Mouse (Mus musculus) large intestine, adult 2 months (tissue): ENCODE measurements around the gene Nacc2. TPM values are rescaled to one million over a fixed set of nuclear protein-coding genes. Genes with fewer than 3 reads are reported as not detected.

ENCODE experiments used
- DNase-seq: peaks from one replicate; pipeline ENCODE4 v3.0.0-alpha.2; 2012; ENCODE audit warnings: low read depth, low spot score
- WGBS: fragments of 180-500 bp; shearing (Covaris S2); methylation state at CpG from one replicate; pipeline ENCODE4 v1.1.7; 2018; 5-methylcytosine and 5-hydroxymethylcytosine counted together
- polyA plus RNA-seq: library from polyadenylated mRNA; depleted of rRNA; stranded (reverse); fragments of >200 nt; gene quantifications from 2 replicates; pipeline ENCODE4 v1.2.3, GENCODE M21; 2012; rRNA removed

Gene Nacc2
- 14.1 and 32.1 TPM in 2 replicates for polyA plus RNA-seq

DNA sequence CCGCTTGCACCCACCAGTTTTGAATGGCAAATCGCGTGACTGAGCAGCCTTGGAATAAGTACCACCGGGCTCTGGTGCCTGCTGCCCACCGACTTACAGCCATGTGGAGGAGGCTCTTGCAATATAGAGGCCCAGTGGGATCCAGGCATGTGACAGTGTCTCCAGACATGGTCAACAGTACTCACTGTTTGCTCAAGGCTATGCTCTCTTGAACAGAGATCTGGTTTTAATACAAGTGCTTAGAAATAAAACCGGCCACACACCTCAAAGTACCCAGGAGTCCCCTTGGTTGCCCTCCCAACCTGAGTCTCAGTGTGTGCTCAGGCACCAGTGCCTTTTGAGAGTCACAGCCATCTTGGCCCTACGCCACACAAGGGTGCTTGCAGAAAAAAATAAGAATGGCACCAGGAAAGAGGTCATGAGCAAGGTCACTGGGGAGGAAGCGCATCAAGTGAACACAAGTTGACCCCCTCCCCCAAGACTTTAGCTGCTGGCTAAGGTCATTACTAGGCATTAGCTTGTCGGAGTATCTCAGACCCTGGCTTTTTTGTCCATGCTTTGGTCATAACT, at the start of gene Nacc2:
Gene Nacc2, minus strand, starts transcription at position 142 of the 570 bp plus-strand sequence.
- no peak for DNase-seq

DNA sequence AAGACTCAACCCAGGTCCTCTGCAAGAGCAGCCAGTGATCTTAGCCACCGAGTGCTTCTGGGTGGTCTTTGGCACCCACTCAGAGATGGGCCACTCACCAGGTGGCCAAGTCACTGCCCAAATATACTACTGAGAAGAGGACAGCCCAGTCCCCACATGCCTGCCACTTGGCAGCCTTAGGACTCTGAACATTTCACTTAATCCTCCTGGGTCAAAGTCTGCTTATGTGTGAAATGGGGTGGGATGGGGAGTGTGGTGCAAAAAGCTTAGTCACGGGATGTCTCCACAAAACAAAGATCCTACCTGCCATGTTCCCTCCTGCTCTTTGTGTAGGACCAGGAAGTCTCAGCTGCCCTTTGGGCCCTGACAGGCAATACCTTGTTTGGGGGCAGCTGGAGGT, 49.1 kb upstream of the Nacc2 start:
- DNase-seq = no peak
- 59% methylated on average over 2 of the region's 2 CpGs for WGBS

More for the DNA sequence above, at the start of gene Nacc2:
- WGBS = 31% methylated on average over 9 of the region's 9 CpGs

DNA sequence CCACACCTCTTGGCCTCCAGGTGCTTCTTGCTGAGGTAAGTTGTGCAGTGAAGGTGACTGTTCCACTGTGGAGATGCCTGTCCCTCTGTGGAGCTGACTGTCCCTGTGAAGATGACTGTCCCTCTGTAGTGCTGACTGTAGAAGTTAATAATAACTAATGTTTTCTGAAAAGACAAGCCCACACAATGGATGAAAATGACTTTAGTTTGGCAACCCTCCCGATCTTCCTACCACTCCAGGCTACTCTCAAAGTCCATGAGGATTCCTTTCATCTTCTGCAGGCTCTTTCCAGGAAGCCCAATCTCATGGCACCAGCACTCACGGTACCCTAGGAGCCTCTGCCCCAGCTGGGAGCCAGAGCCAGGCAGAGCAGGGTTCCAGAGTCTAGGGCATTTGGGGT, 47.4 kb upstream of the Nacc2 start:
- WGBS = 42% methylated on average over 2 of the region's 2 CpGs
- no peak for DNase-seq

DNA sequence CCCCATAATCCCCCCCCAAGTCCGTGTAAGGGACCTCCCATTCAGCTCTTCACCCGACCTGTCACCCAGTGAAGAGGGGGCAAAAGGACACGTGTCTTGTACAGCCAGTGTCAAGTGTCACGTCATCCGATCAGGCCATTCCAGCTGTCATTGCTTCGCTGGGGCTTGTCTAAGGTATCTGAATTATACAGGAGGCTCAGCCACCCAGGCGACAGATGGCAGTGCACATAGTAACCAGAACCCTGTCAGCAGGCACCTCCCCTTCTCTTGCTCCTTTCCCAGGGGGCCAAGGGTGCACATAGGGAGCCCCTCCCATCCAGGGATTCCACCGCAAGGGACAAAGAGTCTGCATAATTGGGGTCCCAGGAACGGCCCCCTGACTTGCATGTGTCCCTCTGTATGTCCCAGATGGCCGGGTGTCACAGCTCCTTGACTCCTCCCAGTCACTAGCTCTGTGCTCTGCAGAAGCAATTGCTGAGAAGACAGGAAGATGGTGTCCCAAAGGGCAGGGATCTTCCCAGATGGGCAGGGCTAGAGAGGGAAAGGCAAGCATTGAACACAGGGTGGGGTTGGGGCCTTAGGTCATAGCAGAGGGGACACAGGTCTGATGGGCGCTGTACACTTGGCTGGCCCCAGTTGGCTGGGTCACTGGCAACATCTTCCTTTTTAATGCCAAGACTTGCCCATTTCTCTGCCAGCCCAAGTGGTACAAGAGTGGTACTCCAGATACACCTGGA, 46.0 kb upstream of the Nacc2 start:
- WGBS = 48% methylated on average over 11 of the region's 11 CpGs

DNA sequence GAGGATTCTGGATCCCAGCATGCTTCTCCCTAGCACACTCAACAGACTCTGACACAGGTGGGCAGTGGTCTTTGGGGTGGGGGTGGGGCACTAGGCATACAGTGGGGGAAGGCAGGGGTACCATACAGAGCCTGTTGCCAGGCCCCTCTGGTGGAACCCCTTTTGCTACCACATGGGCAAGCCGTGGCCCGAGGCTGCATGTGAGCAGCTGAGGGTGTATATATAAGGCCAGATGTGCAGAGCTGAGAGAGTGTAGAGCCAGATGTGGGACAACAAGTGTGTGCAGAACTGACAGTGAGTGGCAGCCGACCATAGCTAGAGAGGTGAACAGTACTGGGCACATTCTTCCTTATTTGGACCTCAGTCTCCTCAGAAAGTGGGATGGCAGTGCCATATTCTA, 43.9 kb upstream of the Nacc2 start:
- WGBS = 74% methylated on average over 3 of the region's 3 CpGs
- DNase-seq = no peak

More for the DNA sequence above, 46.0 kb upstream of the Nacc2 start:
- DNase-seq = no peak

DNA sequence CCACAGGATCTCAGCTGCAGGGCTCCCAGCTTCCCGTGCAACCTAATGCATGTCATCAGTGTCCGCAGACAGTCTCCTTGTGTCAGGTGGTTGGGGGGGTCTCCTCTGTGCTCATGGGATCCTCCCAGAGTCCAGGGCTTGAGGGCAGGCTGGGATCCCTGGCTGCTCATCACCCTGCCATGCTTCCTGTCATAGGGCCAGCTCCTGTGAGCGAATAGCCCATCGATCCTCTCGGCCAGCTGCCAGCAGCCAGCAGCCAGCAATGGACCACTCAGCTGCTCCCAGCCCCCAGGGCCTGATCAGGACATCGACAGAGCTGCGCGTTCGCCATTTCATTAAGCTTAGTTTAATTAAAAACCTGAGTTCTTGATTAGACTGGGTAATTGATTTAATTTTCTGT, 35.0 kb upstream of the Nacc2 start:
- 90% methylated on average over 9 of the region's 9 CpGs for whole genome bisulfite sequencing
- DNase-seq = no peak

DNA sequence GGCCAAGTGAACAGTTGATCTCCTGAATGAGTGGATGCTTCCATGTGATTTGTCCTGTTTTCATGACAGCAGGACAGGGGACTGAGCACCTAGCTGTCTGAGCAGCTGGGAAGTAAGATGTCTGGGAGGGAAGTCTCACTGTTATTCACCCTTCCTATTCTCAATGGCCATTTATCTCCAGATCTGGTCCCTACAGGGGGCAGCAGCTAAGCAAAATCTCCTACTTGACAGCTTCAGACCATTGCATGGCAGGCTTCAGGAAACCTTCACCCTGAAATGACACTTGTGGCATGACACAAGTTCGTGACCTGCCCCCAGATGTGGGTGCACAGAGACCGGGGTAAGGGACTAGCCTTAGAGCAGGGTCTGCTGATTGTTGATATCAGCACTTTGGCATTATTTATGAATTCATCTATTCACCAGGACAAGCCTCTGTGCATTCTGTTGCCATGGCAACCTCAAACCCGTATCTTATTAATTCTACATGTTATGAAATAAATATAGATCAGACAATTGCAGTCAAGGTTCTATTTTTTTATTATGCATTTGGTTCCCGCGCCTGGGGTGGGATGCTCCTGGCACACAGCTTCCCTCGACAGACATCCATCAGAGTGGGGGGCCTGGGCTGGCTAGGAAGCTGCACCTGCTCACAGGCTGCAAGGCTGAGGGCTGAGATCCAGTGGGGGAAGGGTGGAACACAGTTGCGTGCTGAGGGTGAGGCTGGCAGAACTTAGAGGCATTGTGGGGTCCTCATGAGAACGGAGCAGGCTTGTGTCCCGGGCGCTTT, 33.4 kb upstream of the Nacc2 start:
- no peak for DNase-seq
- 77% methylated on average over 10 of the region's 10 CpGs for WGBS

DNA sequence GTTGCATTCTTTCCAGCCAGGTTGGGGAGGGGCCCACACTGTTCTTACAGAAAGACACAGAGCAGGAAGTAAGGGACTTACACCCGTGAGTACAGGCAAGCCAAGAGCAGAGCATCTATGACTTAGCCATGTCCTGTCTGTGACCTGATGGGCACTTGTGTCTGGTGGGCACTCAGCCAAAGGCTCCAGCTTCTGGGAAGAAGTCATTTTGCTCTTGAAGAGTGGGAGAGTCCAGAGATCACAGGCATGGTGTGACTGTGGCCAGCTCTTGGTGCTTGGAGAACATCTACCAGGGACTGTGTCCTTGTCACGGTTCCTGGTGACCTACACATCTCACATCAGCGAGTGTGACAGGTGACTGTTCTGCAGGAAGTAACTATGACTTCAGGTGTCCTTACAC, 32.7 kb upstream of the Nacc2 start:
- 40% methylated on average over 3 of the region's 3 CpGs for WGBS
- DNase-seq = no peak

DNA sequence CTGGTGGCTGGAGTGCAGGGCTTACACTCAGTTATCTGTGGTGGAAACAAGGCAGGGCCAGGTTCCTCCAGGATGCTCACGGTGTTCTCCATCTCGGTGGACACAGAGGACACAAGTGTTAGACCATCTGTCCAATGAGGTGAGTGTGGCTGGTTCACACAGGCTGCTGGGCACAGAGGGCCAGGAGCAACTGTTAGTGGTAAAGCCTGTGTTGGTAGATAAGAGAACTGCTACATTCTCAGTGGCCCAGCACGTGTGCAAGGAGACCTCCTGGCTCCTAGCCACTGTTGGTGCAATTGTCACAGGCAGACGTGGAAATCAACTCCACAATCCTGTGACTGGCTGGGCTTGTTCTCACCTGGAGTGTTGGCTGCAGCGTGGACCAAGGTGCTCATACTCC, 31.6 kb upstream of the Nacc2 start:
- WGBS = 59% methylated on average over 5 of the region's 5 CpGs
- no peak for DNase-seq

DNA sequence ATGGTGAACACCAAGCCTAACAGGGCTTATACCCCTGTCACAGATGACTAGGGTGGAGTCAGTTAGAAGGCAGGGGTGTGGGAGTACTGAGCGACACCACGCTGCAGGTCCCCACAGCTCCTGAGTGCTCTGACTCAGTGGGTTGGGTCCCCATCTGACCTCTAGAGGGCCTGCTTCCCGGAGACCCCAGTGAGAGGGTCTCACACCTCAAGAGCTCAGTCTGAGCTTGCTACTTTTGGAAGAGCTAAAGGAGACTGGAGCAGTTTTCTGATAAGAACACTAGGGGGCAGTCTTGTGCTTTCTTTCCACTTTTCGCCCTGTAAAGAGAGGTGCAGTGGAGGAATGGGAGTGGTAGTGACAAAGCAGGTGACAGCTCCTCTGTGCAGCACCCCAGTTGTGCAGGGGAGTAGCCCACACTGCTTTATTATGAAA, 30.9 kb upstream of the Nacc2 start:
- no peak for DNase-seq
- 18% methylated on average over 4 of the region's 4 CpGs for WGBS

DNA sequence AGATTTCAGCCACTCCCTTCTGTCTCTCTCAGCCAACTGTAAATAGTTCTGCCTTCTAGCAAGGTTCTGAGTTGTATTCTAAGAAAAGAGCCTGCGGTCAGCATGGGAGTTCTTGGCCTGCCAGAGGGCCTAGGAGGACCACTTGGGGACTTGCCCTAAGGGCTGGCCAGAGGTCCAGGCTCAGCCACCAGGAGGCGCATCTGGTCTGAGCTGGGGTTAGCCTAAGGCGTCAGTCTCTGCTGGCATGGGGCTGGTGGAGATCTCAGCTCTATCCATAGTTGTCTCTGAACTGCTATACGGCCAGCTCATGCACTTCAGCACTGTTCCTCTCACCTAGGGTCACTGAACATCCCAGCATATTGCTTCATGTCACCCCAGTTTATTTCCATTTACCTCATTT, 30.3 kb upstream of the Nacc2 start:
- 32% methylated on average over 4 of the region's 4 CpGs for WGBS
- DNase-seq = no peak

DNA sequence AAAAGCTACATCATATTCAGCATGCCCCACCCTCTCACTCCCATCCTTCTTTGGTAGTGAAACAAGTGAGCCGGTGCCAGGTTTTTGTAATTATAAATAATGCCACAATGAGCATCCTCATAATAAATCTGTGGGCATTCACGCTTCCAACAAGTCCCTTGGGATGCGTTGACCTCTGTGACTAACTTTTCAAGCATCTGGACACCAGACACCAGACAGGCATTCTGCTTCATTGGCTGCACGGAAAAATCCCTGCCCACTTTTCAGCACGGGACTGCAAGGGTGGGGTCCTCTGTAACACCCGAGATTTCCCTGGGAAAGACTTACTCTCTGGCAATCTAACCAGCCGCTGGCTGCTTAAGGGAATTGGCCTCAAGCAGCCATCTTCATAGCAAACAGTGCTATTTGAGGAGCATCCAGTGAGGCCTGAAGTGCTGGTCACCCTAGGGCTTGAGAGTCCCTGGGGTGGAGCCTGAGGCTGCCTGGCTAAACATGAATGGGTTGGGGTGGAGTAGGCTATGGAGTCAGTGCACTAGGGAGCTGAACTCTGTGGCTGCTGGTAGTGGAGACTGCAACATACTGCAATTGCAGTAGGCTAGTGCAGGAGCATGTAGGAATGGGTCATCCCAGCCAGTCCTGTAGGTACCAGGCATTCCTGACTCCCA, 24.8 kb upstream of the Nacc2 start:
- no peak for DNase-seq

DNA sequence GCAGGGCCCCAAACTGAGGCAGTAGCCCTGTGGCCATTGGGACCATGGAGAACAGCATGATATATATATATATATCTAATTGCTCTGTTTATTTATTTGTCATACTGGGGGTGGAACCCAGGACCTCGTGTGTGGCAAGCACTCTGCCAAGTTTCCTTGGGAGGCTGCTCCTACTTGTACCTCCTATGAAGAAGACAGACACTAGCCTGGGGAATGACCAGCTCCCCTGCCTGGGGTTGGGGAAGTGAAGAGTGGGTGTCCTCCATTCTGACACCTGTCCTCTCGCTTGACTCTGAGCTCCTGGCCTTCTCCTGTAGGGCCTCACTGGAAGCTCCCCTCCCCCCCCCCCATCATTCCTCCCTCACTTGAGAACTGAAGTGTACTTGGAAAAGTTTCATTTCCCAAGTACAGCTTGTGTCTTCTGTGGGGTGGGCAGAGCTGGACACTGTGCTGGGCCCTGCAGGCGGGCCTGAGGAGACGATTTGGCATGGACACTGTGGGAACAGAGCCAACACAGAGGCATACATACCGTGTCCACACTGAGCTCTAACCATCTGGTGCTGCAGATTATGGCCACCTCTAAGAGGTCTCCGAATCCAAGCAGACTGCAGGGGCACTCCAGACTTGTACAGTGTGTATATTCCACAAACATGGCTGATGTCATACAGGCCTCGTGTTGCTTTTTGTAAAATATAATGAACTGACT, 23.5 kb upstream of the Nacc2 start:
- WGBS = 46% methylated on average over 7 of the region's 7 CpGs
- no peak for DNase-seq

More for the DNA sequence above, 24.8 kb upstream of the Nacc2 start:
- WGBS = 54% methylated on average over 7 of the region's 7 CpGs

DNA sequence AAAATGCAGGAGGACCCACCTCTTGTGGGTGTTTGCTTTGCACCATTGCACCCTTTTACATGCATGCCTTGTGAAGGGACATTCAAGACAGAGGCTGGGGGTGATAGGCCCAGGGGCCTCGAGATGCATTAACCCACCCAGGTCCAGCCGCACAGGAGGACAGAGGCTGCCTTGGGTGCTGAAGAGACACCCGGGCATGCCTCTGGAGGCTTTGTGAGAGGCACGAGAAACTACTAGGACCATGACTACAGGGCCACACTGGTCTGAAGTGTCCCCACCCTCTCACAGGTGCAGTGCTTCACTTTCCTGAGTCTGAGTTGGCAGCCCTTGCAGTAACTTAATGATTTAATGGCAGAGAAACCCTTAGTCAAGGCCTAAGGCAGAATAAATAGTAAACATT, 22.1 kb upstream of the Nacc2 start:
- no peak for DNase-seq
- WGBS = 65% methylated on average over 4 of the region's 4 CpGs

DNA sequence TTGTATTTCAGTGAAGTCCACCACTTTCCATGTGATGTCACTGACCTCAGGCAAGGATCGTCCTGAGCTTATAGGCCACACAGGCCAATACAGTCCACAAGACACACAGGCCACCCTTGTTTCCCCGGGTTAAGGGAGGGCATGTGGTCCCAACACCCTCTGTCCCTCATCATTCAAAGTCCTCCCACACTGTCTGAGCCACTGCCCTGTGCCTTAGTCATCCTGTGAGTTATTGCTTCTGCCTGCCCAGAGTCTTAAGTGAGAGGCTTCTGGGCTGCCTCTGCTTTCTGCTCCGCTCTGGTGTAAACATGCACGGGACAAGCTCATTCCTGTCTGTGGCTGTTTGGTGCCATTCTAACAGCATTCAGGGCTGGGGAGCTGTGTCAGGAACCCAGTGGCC, 21.3 kb upstream of the Nacc2 start:
- WGBS = 65% methylated on average over 4 of the region's 4 CpGs

DNA sequence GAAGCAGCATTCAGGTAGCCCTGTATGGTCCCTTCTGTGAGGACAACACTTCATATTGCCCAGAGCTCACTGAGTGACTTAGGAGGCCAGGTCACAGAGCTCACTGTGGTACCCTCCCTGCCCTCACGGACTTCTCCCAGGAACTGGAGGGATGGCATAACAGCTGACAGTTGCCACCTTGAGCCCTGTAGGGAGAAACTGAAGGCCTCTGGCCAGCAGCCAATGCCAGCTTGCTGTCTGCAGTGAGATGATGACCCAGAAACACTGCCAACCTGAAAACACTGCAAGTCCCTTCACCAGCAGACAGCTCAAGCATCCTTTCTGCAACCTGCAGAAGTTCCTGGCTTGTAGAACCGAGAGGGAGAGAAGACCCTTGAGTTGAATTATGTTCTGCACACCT, 20.5 kb upstream of the Nacc2 start:
- WGBS = 71% methylated on average over 2 of the region's 2 CpGs
- no peak for DNase-seq

More for the DNA sequence above, 21.3 kb upstream of the Nacc2 start:
- DNase-seq = no peak

DNA sequence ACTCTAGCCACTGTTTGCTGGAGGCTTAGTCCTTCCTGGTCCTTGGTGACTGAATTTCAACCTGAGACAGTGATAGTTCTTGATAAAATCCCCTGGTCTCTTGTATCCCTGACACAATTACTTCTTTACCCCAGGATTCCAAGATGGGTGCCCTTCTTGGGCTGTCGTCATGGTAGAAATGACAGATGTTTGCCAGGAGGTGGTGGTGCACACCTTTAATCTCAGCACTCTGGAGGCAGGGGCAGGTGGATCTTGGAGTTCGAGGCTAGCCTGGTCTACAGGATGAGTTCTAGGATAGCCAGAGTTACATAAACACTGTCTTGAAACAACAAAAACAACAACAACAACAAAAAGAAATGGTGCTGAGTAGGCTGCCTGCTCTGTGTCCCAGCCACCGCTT, 20.0 kb upstream of the Nacc2 start:
- WGBS = 95% methylated on average over 3 of the region's 3 CpGs
- DNase-seq = no peak

DNA sequence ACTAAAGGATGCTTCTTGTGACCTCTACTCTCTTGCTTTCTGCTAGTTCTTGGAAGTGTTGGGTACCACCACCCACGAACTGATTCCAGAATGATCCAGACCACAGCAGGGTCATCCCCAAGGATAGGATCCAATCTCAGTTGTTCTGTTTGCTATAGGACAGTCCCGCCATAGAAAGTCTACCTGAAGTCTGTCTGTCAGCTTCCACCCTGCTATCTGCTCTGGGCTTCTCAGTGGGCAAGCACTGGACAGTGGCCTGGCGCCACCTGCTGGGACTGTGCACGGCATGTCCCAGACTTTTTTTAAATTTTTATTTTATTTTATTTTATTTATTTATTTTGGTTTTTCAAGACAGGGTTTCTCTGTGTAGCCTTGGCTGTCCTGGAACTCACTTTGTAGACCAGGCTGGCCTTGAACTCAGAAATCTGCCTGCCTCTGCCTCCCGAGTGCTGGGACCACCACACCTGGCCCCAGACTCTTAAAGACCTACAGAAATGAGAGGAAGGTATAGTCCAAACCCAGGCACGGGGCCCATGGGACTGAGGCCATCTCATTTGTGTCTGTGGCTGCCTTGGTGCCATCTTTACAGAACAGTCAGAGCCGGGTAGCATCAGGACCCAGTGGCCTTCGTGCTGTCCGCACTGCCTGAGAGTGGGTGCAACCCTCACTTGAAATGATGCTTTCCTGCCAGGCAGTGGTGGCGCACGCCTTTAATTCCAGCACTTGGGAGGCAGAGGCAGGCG, 19.0 kb upstream of the Nacc2 start:
- 62% methylated on average over 12 of the region's 12 CpGs for WGBS
- no peak for DNase-seq

DNA sequence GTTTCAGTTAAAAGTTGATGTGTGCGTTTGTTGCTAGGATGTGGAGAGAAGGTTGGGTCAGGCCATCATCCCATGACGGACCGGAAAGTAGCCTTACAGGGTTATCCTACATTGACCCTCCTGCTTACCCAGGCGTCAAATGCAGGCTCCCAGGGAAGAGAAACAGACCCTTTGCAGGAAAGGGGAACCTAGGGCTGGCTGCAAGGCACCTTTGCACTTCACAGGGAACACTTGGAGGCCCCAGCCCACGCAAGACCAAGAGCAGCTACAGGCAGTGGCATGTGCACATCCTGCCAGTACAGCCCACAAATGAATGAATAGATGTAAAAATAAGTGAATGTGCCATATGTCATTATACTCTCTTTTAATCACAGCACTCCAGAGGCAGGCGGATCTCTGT, 17.9 kb upstream of the Nacc2 start:
- 10% methylated on average over 6 of the region's 6 CpGs for WGBS
- DNase-seq = no peak
